Mouse (Mus musculus): ENCODE data around the gene Klk6.
A peak's percentile ranks its signal among the peaks of the same experiment; 100 is the strongest.

Klk6 gene

DNA sequence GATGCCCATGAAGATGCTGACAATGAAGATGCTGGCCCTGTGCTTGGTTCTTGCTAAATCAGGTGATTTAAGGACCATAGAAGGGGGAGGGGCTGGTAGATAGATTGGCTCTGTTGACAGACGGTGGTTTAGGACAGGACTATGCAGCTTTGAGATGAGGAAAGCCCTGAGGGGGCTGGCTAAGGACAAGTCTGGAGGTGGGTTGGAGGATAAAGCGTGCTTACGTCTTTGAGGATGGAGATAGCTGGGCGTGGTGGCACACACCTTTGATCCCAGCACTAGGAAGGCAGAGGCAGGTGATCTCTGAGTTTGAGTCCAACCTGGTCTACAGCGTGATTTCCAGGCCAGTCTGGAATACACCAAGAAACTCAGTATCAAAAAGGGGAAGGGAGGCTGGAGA is 1.8 kb downstream of the Klk6 start:
- no peak for DNase-seq

DNA sequence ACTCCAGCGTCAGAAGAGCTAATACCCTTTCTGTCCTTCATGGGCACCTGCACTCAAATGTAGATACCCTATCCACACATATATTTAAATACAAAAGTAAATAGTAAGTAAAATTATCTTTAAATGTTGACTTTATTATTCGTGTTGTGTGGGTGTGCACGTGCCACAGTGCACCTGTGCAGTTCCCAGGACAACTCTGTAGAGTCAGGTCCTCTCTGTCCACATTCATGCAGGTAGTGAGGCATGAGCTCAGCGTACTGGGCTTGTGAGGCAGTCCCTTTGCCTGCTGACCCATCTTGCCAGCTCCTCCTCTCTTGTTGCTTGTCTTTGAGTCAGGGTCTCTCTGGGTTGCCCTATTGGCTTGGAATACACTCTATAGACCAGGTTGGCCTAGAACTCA is 3.4 kb downstream of the Klk6 start:
- DNase-seq = no peak

DNA sequence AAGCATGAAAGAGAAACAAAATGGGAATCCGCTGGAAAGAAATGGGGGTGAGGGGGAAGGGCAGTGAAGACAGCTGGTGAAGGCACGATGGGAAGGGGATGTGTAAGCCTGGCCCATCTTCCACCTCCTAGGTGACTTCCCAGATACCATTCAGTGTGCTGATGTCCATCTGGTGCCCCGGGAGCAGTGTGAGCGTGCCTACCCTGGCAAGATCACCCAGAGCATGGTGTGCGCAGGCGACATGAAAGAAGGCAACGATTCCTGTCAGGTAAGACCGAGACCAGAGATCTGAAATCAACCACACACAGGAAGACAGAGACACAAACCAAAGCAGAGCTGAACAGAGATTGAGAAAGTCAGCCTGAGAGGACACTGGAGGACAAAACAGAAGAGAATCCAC is 4.7 kb downstream of the Klk6 start:
- no peak for DNase-seq

DNA sequence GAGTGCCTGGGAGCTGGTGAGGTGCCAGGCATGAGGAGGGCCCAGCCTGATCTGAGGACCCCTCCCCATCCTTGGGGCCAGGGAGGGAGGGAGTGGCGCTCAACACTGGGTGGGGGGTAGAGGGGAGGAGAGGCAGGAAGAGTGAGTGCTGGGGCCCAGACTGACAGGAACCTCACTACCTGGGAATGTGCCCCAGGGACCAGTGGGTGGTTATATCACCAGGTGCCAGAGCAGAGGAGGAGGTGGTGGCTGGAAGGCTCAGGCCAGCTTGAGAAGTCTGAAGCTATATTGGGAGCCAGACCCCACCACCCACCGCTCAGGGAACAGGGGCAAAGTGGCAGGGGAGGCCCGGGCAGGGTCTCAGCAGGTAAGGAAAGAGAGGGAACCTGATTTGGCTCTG is 17.4 kb downstream of the Klk6 start, which contains the start of gene Klk5:
TSS of gene Klk5 (plus strand) at position 271 of the 400 bp plus-strand sequence.
- DNase-seq = no peak

GRCm38 (mm10) chr7:43843801-43844200 is 19.5 kb downstream of the Klk6 start:
- DNase-seq = no peak

DNA sequence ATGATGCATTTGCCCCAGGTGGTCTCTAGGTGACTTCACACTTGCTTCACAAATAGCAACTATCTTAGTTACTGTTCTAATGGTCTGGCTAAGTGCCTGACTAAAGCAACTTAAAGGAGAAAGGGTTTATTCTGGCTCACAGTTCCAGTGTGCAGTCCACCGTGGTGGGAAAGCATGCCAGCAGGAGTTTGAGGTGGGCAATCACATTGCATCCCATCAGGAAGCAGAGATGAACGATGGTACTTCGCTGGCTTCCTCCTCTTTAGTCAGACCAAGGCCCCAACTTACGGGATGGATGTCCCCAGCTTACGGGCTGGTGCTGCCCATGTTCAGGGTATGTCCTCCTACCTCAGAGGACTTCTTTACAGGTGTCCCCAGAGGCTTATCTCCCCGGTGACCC is 27.3 kb downstream of the Klk6 start:
- no peak for DNase-seq

- no peak for DNase-seq
Observed at GRCm38 (mm10) chr7:43854642-43855380, 30.5 kb downstream of the Klk6 start.

DNA sequence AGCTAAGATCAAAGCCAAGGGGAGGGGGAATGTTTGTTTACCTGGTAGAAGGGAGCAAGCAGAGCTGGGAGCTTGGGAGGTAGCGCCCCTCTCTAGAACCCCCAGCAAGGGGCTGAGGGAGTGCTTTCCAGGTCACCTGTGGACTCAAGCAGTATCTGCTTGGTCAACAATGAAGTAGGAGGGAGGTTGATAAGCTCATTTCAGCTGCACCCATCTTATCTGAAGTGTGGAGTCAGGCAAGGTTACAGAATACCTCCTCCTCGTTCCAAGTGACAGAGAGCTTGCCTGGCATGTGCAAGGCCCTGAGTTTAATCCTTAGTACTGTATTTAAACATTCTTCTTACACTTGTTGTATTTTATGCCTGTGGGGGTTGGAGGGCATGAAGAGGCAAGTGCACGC is 31.4 kb downstream of the Klk6 start:
- no peak for DNase-seq

GRCm38 (mm10) chr7:43856307-43856706 is 32.0 kb downstream of the Klk6 start:
- no peak for DNase-seq

- no peak for DNase-seq
Observed at GRCm38 (mm10) chr7:43857501-43857900, 33.2 kb downstream of the Klk6 start.

GRCm38 (mm10) chr7:43860411-43860810 is 36.1 kb downstream of the Klk6 start:
- no peak for DNase-seq

DNA sequence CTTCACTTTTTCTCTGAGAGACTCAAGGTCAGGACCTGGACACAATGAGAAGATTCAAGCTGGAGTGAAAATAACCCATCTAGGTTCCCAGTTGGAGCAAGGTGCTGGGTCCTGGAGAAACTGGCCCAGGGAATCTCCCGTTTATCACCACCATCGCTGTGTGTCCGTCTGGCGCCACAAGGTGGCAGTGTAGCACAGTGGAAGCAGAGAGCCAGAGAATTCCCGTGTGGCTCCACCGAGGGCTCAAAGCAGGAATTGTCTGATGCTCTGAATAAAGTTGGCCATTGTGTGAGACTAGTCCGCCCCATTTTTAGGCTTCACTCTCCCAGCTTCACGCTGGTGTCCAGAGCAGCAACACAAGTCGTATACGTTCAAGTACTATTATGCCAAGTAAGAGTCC is 48.9 kb downstream of the Klk6 start:
- DNase-seq = peak; percentile 66

- DNase-seq = no peak
Observed at GRCm38 (mm10) chr7:43873674-43874073, 49.4 kb downstream of the Klk6 start.

- DNase-seq = no peak
Observed at GRCm38 (mm10) chr7:43874868-43875375, 50.6 kb downstream of the Klk6 start.

DNA sequence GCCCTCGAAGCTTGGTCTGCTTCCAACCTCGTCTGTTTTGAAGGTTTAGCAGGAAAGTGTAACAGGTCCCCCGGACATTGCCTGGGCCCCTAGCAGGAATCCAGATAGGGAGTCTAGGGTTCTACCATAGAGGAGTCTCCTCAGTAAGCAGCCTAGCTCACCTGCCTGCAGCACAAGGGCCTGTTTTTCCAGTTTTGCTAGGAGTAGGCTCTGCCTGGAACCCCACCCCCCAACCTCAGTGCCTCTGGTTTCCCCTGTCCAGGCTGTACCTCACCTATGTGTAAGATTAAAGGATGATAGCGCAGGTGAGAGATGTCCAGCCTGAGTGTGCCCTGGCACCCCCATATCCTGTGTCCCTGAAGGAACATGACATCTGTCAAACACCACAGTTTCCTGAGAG is 52.1 kb downstream of the Klk6 start:
- no peak for DNase-seq

GRCm38 (mm10) chr7:43878281-43878680 is 54.0 kb downstream of the Klk6 start:
- no peak for DNase-seq

GRCm38 (mm10) chr7:43880912-43881311 is 56.6 kb downstream of the Klk6 start, which contains the start of gene Klk4:
Klk4 (plus strand) TSS chr7:43881160.
- no peak for DNase-seq

All from right cerebral cortex, postnatal 25 days (tissue).